Mouse (Mus musculus): ENCODE results near the gene Itgb6. TPM values are rescaled to one million over a fixed set of nuclear protein-coding genes. Genes with fewer than 3 reads are reported as not detected.

The Itgb6 gene
- polyA plus RNA-seq, 1 experiment from 2014 or later: 0.75 TPM

- no peak for ATAC-seq (replicated peaks; ENCODE audit: low FRiP score)
- no peak overlapping the region for H3K9ac ChIP-seq (ENCODE audit: low read length)
Observed at GRCm38 (mm10) chr2:60658992-60659391, 63.5 kb downstream of the Itgb6 start.

GRCm38 (mm10) chr2:60654828-60655227 is 67.6 kb downstream of the Itgb6 start:
- Histone ChIP-seq H3K36me3 (ENCODE audit: control insufficient read depth, insufficient read depth, low read length) (no peaks in the 10 kb centered on the region), H3K27ac (ENCODE audit: low read depth, low read length) (no peak overlapping the region), H3K27me3 (ENCODE audit: control insufficient read depth, insufficient read depth, low read length) (no peaks in the 10 kb centered on the region; the same call in 1 of the 2 replicates), H3K4me1 (replicated peaks; ENCODE audit: control insufficient read depth, insufficient read depth, low read length) (no peaks in the 10 kb centered on the region), H3K4me3 (ENCODE audit: low read depth, low read length) (no peak overlapping the region), H3K9ac (ENCODE audit: low read length) (no peak overlapping the region), H3K9me3 (ENCODE audit: control insufficient read depth, low read length) (no peaks in the 10 kb centered on the region), H3K4me2 (ENCODE audit: low read depth, low read length, severe bottlenecking) (no peak overlapping the region)
- 83% methylated on average over 4 of the region's 4 CpGs for whole genome bisulfite sequencing
- no peak for DNase-seq (ENCODE audit: low spot score)
- no peak for ATAC-seq (replicated peaks; ENCODE audit: low FRiP score)

More at GRCm38 (mm10) chr2:60658992-60659391, 63.5 kb downstream of the Itgb6 start:
- no peaks in the 10 kb centered on the region; the same call in 1 of the 2 replicates for H3K27me3 ChIP-seq (ENCODE audit: control insufficient read depth, insufficient read depth, low read length)
- H3K4me3 ChIP-seq (ENCODE audit: low read depth, low read length): no peak overlapping the region
- WGBS: 88% methylated on average over 3 of the region's 3 CpGs
- H3K4me1 ChIP-seq (replicated peaks; ENCODE audit: control insufficient read depth, insufficient read depth, low read length): no peaks in the 10 kb centered on the region
- no peaks in the 10 kb centered on the region for H3K36me3 ChIP-seq (ENCODE audit: control insufficient read depth, insufficient read depth, low read length)
- no peak overlapping the region for H3K27ac ChIP-seq (ENCODE audit: low read depth, low read length)
- H3K4me2 ChIP-seq (ENCODE audit: low read depth, low read length, severe bottlenecking): no peak overlapping the region
- DNase-seq (ENCODE audit: low spot score): no peak
- H3K9me3 ChIP-seq (ENCODE audit: control insufficient read depth, low read length): no peaks in the 10 kb centered on the region

- no peak overlapping the region for H3K4me2 ChIP-seq (ENCODE audit: low read depth, low read length, severe bottlenecking)
- ATAC-seq (replicated peaks; ENCODE audit: low FRiP score) (no peak), DNase-seq (ENCODE audit: low spot score) (no peak)
- H3K9me3 ChIP-seq (ENCODE audit: control insufficient read depth, low read length): no peaks in the 10 kb centered on the region
- H3K4me3 ChIP-seq (ENCODE audit: low read depth, low read length): no peak overlapping the region
- 0 out of 2 replicates have a peak, but pooled peaks cover 2% of the 10 kb centered on the region for H3K4me1 ChIP-seq (replicated peaks; ENCODE audit: control insufficient read depth, insufficient read depth, low read length)
- H3K27ac ChIP-seq (ENCODE audit: low read depth, low read length): no peak overlapping the region
- no peaks in the 10 kb centered on the region for H3K27me3 ChIP-seq (ENCODE audit: control insufficient read depth, insufficient read depth, low read length)
- no peaks in the 10 kb centered on the region for H3K36me3 ChIP-seq (ENCODE audit: control insufficient read depth, insufficient read depth, low read length)
- no peak overlapping the region for H3K9ac ChIP-seq (ENCODE audit: low read length)
- 92% methylated on average over 5 of the region's 5 CpGs for WGBS
Observed at GRCm38 (mm10) chr2:60650155-60650554, 72.3 kb downstream of the Itgb6 start.

GRCm38 (mm10) chr2:60647650-60648049 is 74.8 kb downstream of the Itgb6 start:
- no peaks in the 10 kb centered on the region for H3K36me3 ChIP-seq (ENCODE audit: control insufficient read depth, insufficient read depth, low read length)
- H3K9me3 ChIP-seq (ENCODE audit: control insufficient read depth, low read length): no peaks in the 10 kb centered on the region
- 0 out of 2 replicates have a peak, but pooled peaks cover 2% of the 10 kb centered on the region for H3K4me1 ChIP-seq (replicated peaks; ENCODE audit: control insufficient read depth, insufficient read depth, low read length)
- 53% methylated on average over 5 of the region's 5 CpGs for WGBS
- H3K4me3 ChIP-seq (ENCODE audit: low read depth, low read length): no peak overlapping the region
- DNase-seq (ENCODE audit: low spot score) (no peak), ATAC-seq (replicated peaks; ENCODE audit: low FRiP score) (peak; percentile 44; the same call in 1 of the 2 replicates)
- H3K4me2 ChIP-seq (ENCODE audit: low read depth, low read length, severe bottlenecking): no peak overlapping the region
- no peak overlapping the region for H3K27ac ChIP-seq (ENCODE audit: low read depth, low read length)
- H3K9ac ChIP-seq (ENCODE audit: low read length): no peak overlapping the region
- no peaks in the 10 kb centered on the region for H3K27me3 ChIP-seq (ENCODE audit: control insufficient read depth, insufficient read depth, low read length)

- Histone ChIP-seq H3K4me1 (replicated peaks; ENCODE audit: control insufficient read depth, insufficient read depth, low read length) (0 out of 2 replicates have a peak, but pooled peaks cover 2% of the 10 kb centered on the region), H3K4me3 (ENCODE audit: low read depth, low read length) (no peak overlapping the region), H3K9ac (ENCODE audit: low read length) (no peak overlapping the region), H3K4me2 (ENCODE audit: low read depth, low read length, severe bottlenecking) (no peak overlapping the region), H3K27ac (ENCODE audit: low read depth, low read length) (no peak overlapping the region), H3K27me3 (ENCODE audit: control insufficient read depth, insufficient read depth, low read length) (no peaks in the 10 kb centered on the region), H3K9me3 (ENCODE audit: control insufficient read depth, low read length) (no peaks in the 10 kb centered on the region), H3K36me3 (ENCODE audit: control insufficient read depth, insufficient read depth, low read length) (no peaks in the 10 kb centered on the region)
- DNase-seq (ENCODE audit: low spot score): no peak
- no peak for ATAC-seq (replicated peaks; ENCODE audit: low FRiP score)
- 88% methylated on average over 6 of the region's 6 CpGs for WGBS
Observed at GRCm38 (mm10) chr2:60646583-60646982, 75.9 kb downstream of the Itgb6 start.

GRCm38 (mm10) chr2:60643406-60643805 is 79.0 kb downstream of the Itgb6 start:
- peaks cover 2% of the 10 kb centered on the region; the same call in 1 of the 2 replicates for H3K27me3 ChIP-seq (ENCODE audit: control insufficient read depth, insufficient read depth, low read length)
- DNase-seq (ENCODE audit: low spot score) (no peak), ATAC-seq (replicated peaks; ENCODE audit: low FRiP score) (no peak)
- H3K4me1 ChIP-seq (replicated peaks; ENCODE audit: control insufficient read depth, insufficient read depth, low read length): 0 out of 2 replicates have a peak, but pooled peaks cover 2% of the 10 kb centered on the region
- H3K9me3 ChIP-seq (ENCODE audit: control insufficient read depth, low read length): no peaks in the 10 kb centered on the region
- no peaks in the 10 kb centered on the region for H3K36me3 ChIP-seq (ENCODE audit: control insufficient read depth, insufficient read depth, low read length)
- WGBS: 87% methylated on average over 3 of the region's 3 CpGs
- no peak overlapping the region for H3K9ac ChIP-seq (ENCODE audit: low read length)
- no peak overlapping the region for H3K4me3 ChIP-seq (ENCODE audit: low read depth, low read length)
- no peak overlapping the region for H3K4me2 ChIP-seq (ENCODE audit: low read depth, low read length, severe bottlenecking)
- H3K27ac ChIP-seq (ENCODE audit: low read depth, low read length): no peak overlapping the region

- Histone ChIP-seq H3K4me1 (replicated peaks; ENCODE audit: control insufficient read depth, insufficient read depth, low read length) (0 out of 2 replicates have a peak, but pooled peaks cover 1% of the 10 kb centered on the region), H3K27me3 (ENCODE audit: control insufficient read depth, insufficient read depth, low read length) (peaks cover 2% of the 10 kb centered on the region; the same call in 1 of the 2 replicates), H3K36me3 (ENCODE audit: control insufficient read depth, insufficient read depth, low read length) (no peaks in the 10 kb centered on the region), H3K27ac (ENCODE audit: low read depth, low read length) (no peak overlapping the region), H3K9me3 (ENCODE audit: control insufficient read depth, low read length) (no peaks in the 10 kb centered on the region), H3K9ac (ENCODE audit: low read length) (no peak overlapping the region), H3K4me3 (ENCODE audit: low read depth, low read length) (no peak overlapping the region), H3K4me2 (ENCODE audit: low read depth, low read length, severe bottlenecking) (no peak overlapping the region)
- WGBS: 92% methylated on average over 7 of the region's 7 CpGs
- no peak for ATAC-seq (replicated peaks; ENCODE audit: low FRiP score)
- no peak for DNase-seq (ENCODE audit: low spot score)
Observed at GRCm38 (mm10) chr2:60642606-60643005, 79.8 kb downstream of the Itgb6 start.

GRCm38 (mm10) chr2:60640342-60640672 is 82.1 kb downstream of the Itgb6 start:
- DNase-seq (ENCODE audit: low spot score): no peak

GRCm38 (mm10) chr2:60639617-60640341 is 82.7 kb downstream of the Itgb6 start:
- 77% methylated on average over 10 of the region's 10 CpGs for WGBS
- H3K27ac ChIP-seq (ENCODE audit: low read depth, low read length): no peak overlapping the region
- ATAC-seq (replicated peaks; ENCODE audit: low FRiP score) (no peak), DNase-seq (ENCODE audit: low spot score) (no peak)
- H3K4me2 ChIP-seq (ENCODE audit: low read depth, low read length, severe bottlenecking): no peak overlapping the region
- no peaks in the 10 kb centered on the region for H3K4me1 ChIP-seq (replicated peaks; ENCODE audit: control insufficient read depth, insufficient read depth, low read length)
- no peaks in the 10 kb centered on the region for H3K36me3 ChIP-seq (ENCODE audit: control insufficient read depth, insufficient read depth, low read length)
- no peak overlapping the region for H3K4me3 ChIP-seq (ENCODE audit: low read depth, low read length)
- no peak overlapping the region for H3K9ac ChIP-seq (ENCODE audit: low read length)
- no peaks in the 10 kb centered on the region for H3K9me3 ChIP-seq (ENCODE audit: control insufficient read depth, low read length)
- peaks cover 5% of the 10 kb centered on the region for H3K27me3 ChIP-seq (ENCODE audit: control insufficient read depth, insufficient read depth, low read length)

More at GRCm38 (mm10) chr2:60640342-60640672, 82.1 kb downstream of the Itgb6 start:
- Histone ChIP-seq H3K4me2 (ENCODE audit: low read depth, low read length, severe bottlenecking) (no peak overlapping the region), H3K9me3 (ENCODE audit: control insufficient read depth, low read length) (no peaks in the 10 kb centered on the region), H3K4me1 (replicated peaks; ENCODE audit: control insufficient read depth, insufficient read depth, low read length) (no peaks in the 10 kb centered on the region), H3K27ac (ENCODE audit: low read depth, low read length) (no peak overlapping the region), H3K27me3 (ENCODE audit: control insufficient read depth, insufficient read depth, low read length) (peaks cover 5% of the 10 kb centered on the region), H3K36me3 (ENCODE audit: control insufficient read depth, insufficient read depth, low read length) (no peaks in the 10 kb centered on the region), H3K9ac (ENCODE audit: low read length) (no peak overlapping the region), H3K4me3 (ENCODE audit: low read depth, low read length) (no peak overlapping the region)
- no peak for ATAC-seq (replicated peaks; ENCODE audit: low FRiP score)
- whole genome bisulfite sequencing: 50% methylated on average over 7 of the region's 7 CpGs

All from forebrain, embryonic 11.5 days (tissue).